Comparison of ENCODE assay signal across 29 mouse cellular contexts in genomic region chr7:121002407-121002928, GRCm38 (mm10). TPM values are rescaled to one million over a fixed set of nuclear protein-coding genes. Genes with fewer than 3 reads are reported as not detected.
DNase-seq lines count a peak whose midpoint lies in the region; ATAC-seq and TF ChIP-seq lines count a peak whose summit lies in the region.
"Had no signal": no experiment of that assay in that cellular context is flagged by ENCODE, and none has a peak within 500 bp of the region (broad histone marks: within the 10 kb centered on the region; RNA-seq: fewer than 3 reads in every experiment).

No protein-coding gene starts in this region.

- H3K9me3 ChIP-seq in kidney, embryonic 14.5 days (ENCODE audit: control insufficient read depth, low read length), result no peaks in the 10 kb centered on the region
- H3K9me3 ChIP-seq in intestine, embryonic 15.5 days, result no peaks in the 10 kb centered on the region
- H3K9me3 ChIP-seq in midbrain, postnatal 0 days (ENCODE audit: low read length), result no peaks in the 10 kb centered on the region
- H3K9me3 ChIP-seq: embryonic facial prominence, embryonic 15.5 days; forebrain, embryonic 12.5 days; G1E; heart, embryonic 15.5 days; hindbrain, embryonic 15.5 days had no signal

- no peak for ATAC-seq in kidney, embryonic 14.5 days (ENCODE audit: low FRiP score, low TSS enrichment)
- ATAC-seq in intestine, embryonic 15.5 days, result peak; percentile 71
- ATAC-seq in midbrain, postnatal 0 days (ENCODE audit: low FRiP score), result no peak
- ATAC-seq: CD4-positive, CD25-positive, alpha-beta regulatory T cell, adult 4 months had no signal

- DNase-seq in adrenal gland, postnatal 10 days, result peak; percentile 29
- no peak for DNase-seq in adrenal gland, adult 8-10 months
- DNase-seq in kidney, adult 2 months, result peak; percentile 19
- DNase-seq in adipocyte (ENCODE audit: low spot score), result peak; percentile 28
- DNase-seq in midbrain, postnatal 0 days (ENCODE audit: low spot score), result no peak
- no peak for DNase-seq in gastrocnemius, adult 2 months
- DNase-seq: adrenal gland, adult 2 months; B cell, adult 2 months; cerebellum, adult 18-20 months; cerebellum, postnatal 10 days; embryo, embryonic 11 days; gastrocnemius, postnatal 10 days; heart, adult 2 months; heart, postnatal 14 days; kidney, adult 18-20 months had no signal

- H3K4me2 ChIP-seq in kidney, embryonic 14.5 days (replicated peaks; ENCODE audit: low read depth, low read length), result no peak overlapping the region
- H3K4me2 ChIP-seq in intestine, embryonic 15.5 days (replicated peaks), result no peak overlapping the region
- H3K4me2 ChIP-seq in midbrain, postnatal 0 days (ENCODE audit: low read depth, low read length, poor library complexity, severe bottlenecking), result no peak overlapping the region
- H3K4me2 ChIP-seq: embryonic facial prominence, embryonic 15.5 days; forebrain, embryonic 12.5 days; heart, embryonic 11.5 days; heart, embryonic 15.5 days; hindbrain, embryonic 15.5 days had no signal

- no peak for TF ChIP-seq CTCF in kidney, adult 2 months (conservative IDR thresholded peaks at IDR 0.05; ENCODE audit: insufficient read depth, insufficient read length, low read depth, low read length)
- no peak for TF ChIP-seq CTCF in midbrain, postnatal 0 days (IDR thresholded peaks at IDR 0.05)
- TF ChIP-seq CTCF in gastrocnemius, adult 2 months (IDR thresholded peaks at IDR 0.05), result no peak

- 62% methylated on average over 5 of the region's 5 CpGs for whole genome bisulfite sequencing in kidney, adult 2 months
- WGBS in kidney, embryonic 14.5 days, result 79% methylated on average over 5 of the region's 5 CpGs
- WGBS in intestine, embryonic 15.5 days, result 67% methylated on average over 5 of the region's 5 CpGs
- 93% methylated on average over 5 of the region's 5 CpGs for WGBS in midbrain, postnatal 0 days

- no peaks in the 10 kb centered on the region for H3K27me3 ChIP-seq in kidney, adult 2 months (replicated peaks; ENCODE audit: control insufficient read depth, insufficient read depth, low read length)
- no peaks in the 10 kb centered on the region for H3K27me3 ChIP-seq in kidney, embryonic 14.5 days (ENCODE audit: control insufficient read depth, insufficient read depth, low read length)
- no peaks in the 10 kb centered on the region for H3K27me3 ChIP-seq in intestine, embryonic 15.5 days (replicated peaks)
- H3K27me3 ChIP-seq in midbrain, postnatal 0 days (ENCODE audit: insufficient read depth, low read length), result no peaks in the 10 kb centered on the region
- H3K27me3 ChIP-seq: embryonic facial prominence, embryonic 15.5 days; forebrain, embryonic 12.5 days; heart, embryonic 15.5 days; hindbrain, embryonic 15.5 days had no signal

- no peak overlapping the region for H3K4me3 ChIP-seq in kidney, adult 2 months (ENCODE audit: insufficient read depth, low read depth, low read length)
- no peak overlapping the region for H3K4me3 ChIP-seq in kidney, embryonic 14.5 days (ENCODE audit: low read length)
- H3K4me3 ChIP-seq in intestine, embryonic 15.5 days (replicated peaks), result no peak overlapping the region
- no peak overlapping the region for H3K4me3 ChIP-seq in midbrain, postnatal 0 days (ENCODE audit: low read depth, low read length)
- H3K4me3 ChIP-seq in gastrocnemius, adult 2 months, result no peak overlapping the region
- H3K4me3 ChIP-seq: embryonic facial prominence, embryonic 15.5 days; erythroblast, embryonic 14.5 days; forebrain, embryonic 12.5 days; heart, adult 2 months; heart, embryonic 15.5 days; hindbrain, embryonic 15.5 days had no signal

- peak overlapping the region; percentile 80 for H3K27ac ChIP-seq in kidney, adult 2 months (ENCODE audit: insufficient read depth, low read depth, low read length)
- no peak overlapping the region for H3K27ac ChIP-seq in kidney, embryonic 14.5 days (ENCODE audit: low read depth, low read length)
- 0 out of 2 replicates have a peak overlapping the region, but pooled peaks have one; percentile 48 for H3K27ac ChIP-seq in intestine, embryonic 15.5 days
- no peak overlapping the region for H3K27ac ChIP-seq in midbrain, postnatal 0 days (ENCODE audit: low read depth, low read length)
- no peak overlapping the region for H3K27ac ChIP-seq in gastrocnemius, adult 2 months
- H3K27ac ChIP-seq: embryonic facial prominence, embryonic 15.5 days; forebrain, embryonic 12.5 days; heart, adult 2 months; heart, embryonic 15.5 days; hindbrain, embryonic 15.5 days had no signal

- TF ChIP-seq POLR2A in kidney, adult 2 months (IDR thresholded peaks at IDR 0.05; ENCODE audit: low read depth, low read length), result no peak

- H3K4me1 ChIP-seq in kidney, adult 2 months (ENCODE audit: control insufficient read depth, insufficient read depth, low read length), result peaks cover 23% of the 10 kb centered on the region; the same call in 1 of the 2 replicates
- no peaks in the 10 kb centered on the region for H3K4me1 ChIP-seq in kidney, embryonic 14.5 days (ENCODE audit: control insufficient read depth, insufficient read depth, low read length)
- H3K4me1 ChIP-seq in intestine, embryonic 15.5 days (replicated peaks), result no peaks in the 10 kb centered on the region
- H3K4me1 ChIP-seq in midbrain, postnatal 0 days (ENCODE audit: insufficient read depth, low read length), result no peaks in the 10 kb centered on the region
- H3K4me1 ChIP-seq: embryonic facial prominence, embryonic 15.5 days; forebrain, embryonic 12.5 days; heart, embryonic 15.5 days; hindbrain, embryonic 15.5 days had no signal

- no peaks in the 10 kb centered on the region for H3K36me3 ChIP-seq in kidney, adult 2 months (ENCODE audit: control insufficient read depth, insufficient read depth, low read length)
- no peaks in the 10 kb centered on the region for H3K36me3 ChIP-seq in kidney, embryonic 14.5 days (ENCODE audit: control insufficient read depth, insufficient read depth, low read length)
- H3K36me3 ChIP-seq in intestine, embryonic 15.5 days, result no peaks in the 10 kb centered on the region
- no peaks in the 10 kb centered on the region for H3K36me3 ChIP-seq in midbrain, postnatal 0 days (ENCODE audit: insufficient read depth, low read length)
- H3K36me3 ChIP-seq: embryonic facial prominence, embryonic 15.5 days; forebrain, embryonic 12.5 days; G1E; heart, embryonic 15.5 days; hindbrain, embryonic 15.5 days had no signal

- H3K9ac ChIP-seq in kidney, embryonic 14.5 days (ENCODE audit: low read depth, low read length), result no peak overlapping the region
- H3K9ac ChIP-seq in intestine, embryonic 15.5 days, result no peak overlapping the region
- no peak overlapping the region for H3K9ac ChIP-seq in midbrain, postnatal 0 days (replicated peaks; ENCODE audit: low read length, poor library complexity, severe bottlenecking)
- H3K9ac ChIP-seq: embryonic facial prominence, embryonic 15.5 days; forebrain, embryonic 12.5 days; heart, embryonic 15.5 days; hindbrain, embryonic 15.5 days had no signal

- intact Hi-C loops in gastrocnemius, adult 2 months (cut with DNase I), result no loop called here

RNA-seq across cellular contexts. Expression of gene Mfsd13b, which starts 20.2 kb away (rescaled TPM):
- under 1 TPM in 1 of 2 experiments, not detected in 1; 0.15 TPM for total RNA-seq in adrenal gland, postnatal 10 days (2021)
- under 1 TPM in 2 of 4 experiments, not detected in 2; 0.15 to 0.49 TPM for total RNA-seq in adrenal gland, adult 8-10 months (2022)
- polyA plus RNA-seq in kidney, adult 2 months (2012; rRNA removed), result 1.1 and 1.2 TPM in 2 replicates
- not detected in 2 replicates for polyA plus RNA-seq in kidney, embryonic 14.5 days (2014; fragmentation: Nextera tagmentation; extraction: Ambion mirVana)
- polyA plus RNA-seq in intestine, embryonic 15.5 days (2015; fragmentation: Nextera tagmentation; extraction: Ambion mirVana), result 0.15 and 0.60 TPM in 2 replicates
- total RNA-seq in midbrain, postnatal 0 days (2014; rRNA removed), result 0.19 TPM in 1 of 2 replicates, not detected in the other
- 0.18 and 0.26 TPM in 2 replicates for polyA plus RNA-seq in midbrain, postnatal 0 days (2015; fragmentation: Nextera tagmentation; extraction: Ambion mirVana)
- not detected for total RNA-seq in gastrocnemius, adult 2 months (2021)
- total RNA-seq: adrenal gland, adult 2 months; common myeloid progenitor, adult 5-6 weeks; gastrocnemius, postnatal 10 days; gastrocnemius, postnatal 4 days; heart, adult 2 months; heart, postnatal 14 days; hematopoietic stem cell, adult 5-6 weeks had no signal
- polyA plus RNA-seq: CD4-positive, CD25-positive, alpha-beta regulatory T cell, adult 4 months; embryonic facial prominence, embryonic 11.5 days; erythroblast, embryonic 14.5 days; G1E had no signal

RNA-seq across cellular contexts. Expression of gene Cdr2, which starts 20.4 kb away (rescaled TPM):
- 10 to 100 TPM; 12.2 to 13.7 TPM for total RNA-seq in adrenal gland, postnatal 10 days (2021)
- 10 to 100 TPM in 1 of 4 experiments, 1 to 10 TPM in 3; 4.9 to 13.0 (median 7.0) TPM for total RNA-seq in adrenal gland, adult 8-10 months (2022)
- 28.5 and 30.8 TPM in 2 replicates for polyA plus RNA-seq in kidney, adult 2 months (2012; rRNA removed)
- 10.1 and 13.1 TPM in 2 replicates for polyA plus RNA-seq in kidney, embryonic 14.5 days (2014; fragmentation: Nextera tagmentation; extraction: Ambion mirVana)
- polyA plus RNA-seq in intestine, embryonic 15.5 days (2015; fragmentation: Nextera tagmentation; extraction: Ambion mirVana), result 13.1 and 15.7 TPM in 2 replicates
- total RNA-seq in midbrain, postnatal 0 days (2014; rRNA removed), result 26.7 and 30.7 TPM in 2 replicates
- 8.4 and 9.1 TPM in 2 replicates for polyA plus RNA-seq in midbrain, postnatal 0 days (2015; fragmentation: Nextera tagmentation; extraction: Ambion mirVana)
- 1 to 10 TPM; 2.2 to 5.4 TPM for total RNA-seq in gastrocnemius, adult 2 months (2021)

RNA-seq across cellular contexts. Expression of gene Mettl9, which starts 31.8 kb away (rescaled TPM):
- total RNA-seq in adrenal gland, postnatal 10 days (2021), result 100 to 1,000 TPM; 102 to 106 TPM
- 100 to 1,000 TPM; 104 to 126 (median 113) TPM for total RNA-seq in adrenal gland, adult 8-10 months (2022)
- polyA plus RNA-seq in kidney, adult 2 months (2012; rRNA removed), result 31.5 and 35.6 TPM in 2 replicates
- 189 and 203 TPM in 2 replicates for polyA plus RNA-seq in kidney, embryonic 14.5 days (2014; fragmentation: Nextera tagmentation; extraction: Ambion mirVana)
- 145 and 158 TPM in 2 replicates for polyA plus RNA-seq in intestine, embryonic 15.5 days (2015; fragmentation: Nextera tagmentation; extraction: Ambion mirVana)
- total RNA-seq in midbrain, postnatal 0 days (2014; rRNA removed), result 63.8 and 89.9 TPM in 2 replicates
- 134 and 140 TPM in 2 replicates for polyA plus RNA-seq in midbrain, postnatal 0 days (2015; fragmentation: Nextera tagmentation; extraction: Ambion mirVana)
- 10 to 100 TPM; 20.3 to 23.5 TPM for total RNA-seq in gastrocnemius, adult 2 months (2021)

Comparison
In these comparisons a context has a peak if more than half of its experiments do, and no peak if none do; other contexts are left out.
1. DNase-seq: peak in adrenal gland, postnatal 10 days (single experiment), kidney, adult 2 months (single experiment) and adipocyte (single experiment); none in adrenal gland, adult 8-10 months (single experiment), midbrain, postnatal 0 days (single experiment) and gastrocnemius, adult 2 months (single experiment).
2. H3K27ac ChIP-seq: peak in kidney, adult 2 months (single experiment) and intestine, embryonic 15.5 days (single experiment); none in kidney, embryonic 14.5 days (single experiment), midbrain, postnatal 0 days (single experiment) and gastrocnemius, adult 2 months (single experiment).